Mouse (Mus musculus) liver, embryonic 14.5 days (tissue): ENCODE results near the gene 4930467E23Rik.
"Not testable (repeated sequence)": the region's sequence is repeated elsewhere in the genome, so short reads cannot be mapped to it uniquely, and the experiment has no call there.

Experiments
- CTCF ChIP-seq: IDR thresholded peaks from 2 replicates; pipeline ENCODE4 v1.5.1; 2016; ENCODE audit warnings: antibody characterized with exemption, low read depth, control low read depth
- EP300 ChIP-seq: IDR thresholded peaks from 2 replicates; pipeline ENCODE4 v1.6.1; 2016; ENCODE audit warnings: antibody characterized with exemption, low read depth

DNA sequence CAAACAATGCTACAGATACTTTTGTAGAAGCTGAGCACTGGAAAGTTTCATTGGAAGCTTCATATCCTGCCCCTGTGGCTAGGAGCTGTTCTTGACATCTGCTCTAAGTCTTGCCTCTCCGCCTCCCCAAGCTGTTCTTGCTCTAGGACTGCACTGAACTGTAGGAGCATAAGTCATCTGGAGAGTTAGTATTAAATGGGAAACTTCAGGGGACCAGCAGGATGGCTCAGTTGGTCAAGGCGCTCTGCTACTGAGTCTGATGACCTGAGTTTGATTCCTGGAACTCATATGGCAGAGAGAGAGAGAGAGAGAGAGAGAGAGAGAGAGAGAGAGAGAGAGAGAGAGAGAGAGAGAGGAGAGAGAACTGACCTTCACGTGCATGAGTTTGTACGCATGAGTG lies 16.6 kb upstream of the 4930467E23Rik start:
- TF ChIP-seq CTCF, EP300: not testable (repeated sequence)
